In the genomic region with DNA sequence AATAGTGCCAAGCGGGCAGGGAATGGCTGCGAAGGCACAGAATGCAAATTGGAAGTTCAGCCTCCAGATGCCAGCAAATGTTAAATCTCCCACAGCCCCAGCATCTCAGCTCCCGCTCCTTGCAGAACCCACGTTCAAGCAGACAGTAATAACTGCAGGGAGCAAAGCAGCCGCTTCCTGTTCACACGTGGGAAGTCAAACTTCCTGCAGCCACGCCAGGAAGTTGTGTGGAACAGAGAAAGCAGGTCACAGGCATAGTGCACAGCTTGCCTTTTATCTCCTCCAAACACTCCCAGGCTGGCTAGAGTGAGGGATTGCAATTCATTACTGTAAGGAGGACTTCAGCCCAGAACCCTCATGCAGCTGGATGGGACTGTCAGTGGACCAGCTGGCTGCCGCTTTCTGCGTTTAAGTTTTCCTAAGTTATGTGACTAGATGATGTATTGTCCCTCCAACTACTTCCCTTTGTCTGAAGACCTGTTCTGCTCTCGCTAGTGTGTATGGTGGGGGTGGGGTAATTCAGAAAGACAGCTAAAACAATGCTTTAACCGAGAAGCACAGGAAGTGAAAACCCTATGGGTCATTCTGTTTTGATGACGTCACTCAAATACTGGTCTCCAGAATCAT, we compare ENCODE assay signal across 8 mouse cellular contexts.
DNase-seq lines count a peak whose midpoint lies in the region; ATAC-seq and TF ChIP-seq lines count a peak whose summit lies in the region.

No protein-coding gene starts in this region.

- TF ChIP-seq POLR2A in lung, adult 2 months (IDR thresholded peaks at IDR 0.05; ENCODE audit: borderline replicate concordance, extremely low read depth, low read depth, low read length) = no peak

- 0 out of 2 replicates have a peak, but pooled peaks cover 5% of the 10 kb centered on the region for H3K4me1 ChIP-seq in lung, embryonic 14.5 days (ENCODE audit: insufficient read depth)
- H3K4me1 ChIP-seq in lung, adult 2 months (ENCODE audit: control insufficient read depth, insufficient read depth, low read length) = no peaks in the 10 kb centered on the region; the same call in 1 of the 2 replicates
- peaks cover 7% of the 10 kb centered on the region for H3K4me1 ChIP-seq in forebrain, embryonic 14.5 days (ENCODE audit: control insufficient read depth, insufficient read depth, low read length)
- no peaks in the 10 kb centered on the region for H3K4me1 ChIP-seq in liver, embryonic 14.5 days (replicated peaks; ENCODE audit: control insufficient read depth in 2 of 2, insufficient read depth in 2 of 2, low read length in 1 of 2)

- peak; percentile 71 for DNase-seq in lung, embryonic 14.5 days
- no peak for DNase-seq in lung, adult 2 months
- peak; percentile 44 for DNase-seq in forebrain, embryonic 14.5 days (ENCODE audit: low spot score)
- peak; percentile 39 for DNase-seq in heart, postnatal 4 days
- DNase-seq in layer of hippocampus, adult 18-20 months (ENCODE audit: low spot score in 2 of 2) = peak; percentile 46 to 67
- no peak for DNase-seq in liver, embryonic 14.5 days (ENCODE audit: low read depth in 3 of 3, low spot score in 3 of 3)
- peak; percentile 78 for DNase-seq in right cerebral cortex, adult 18-20 months
- no peak for DNase-seq in urinary bladder, postnatal 25 days (ENCODE audit: low spot score)

- peak; percentile 90 for ATAC-seq in lung, embryonic 14.5 days (ENCODE audit: insufficient read depth)
- ATAC-seq in forebrain, embryonic 14.5 days = 0 out of 2 replicates have a peak, but pooled peaks have one; percentile 32
- peak; percentile 26; the same call in 1 of the 2 replicates for ATAC-seq in liver, embryonic 14.5 days (ENCODE audit: insufficient read depth)

- H3K27me3 ChIP-seq in lung, embryonic 14.5 days (ENCODE audit: insufficient read depth, low read length) = no peaks in the 10 kb centered on the region
- no peaks in the 10 kb centered on the region for H3K27me3 ChIP-seq in forebrain, embryonic 14.5 days (replicated peaks; ENCODE audit: control insufficient read depth, insufficient read depth, low read length)
- H3K27me3 ChIP-seq in liver, embryonic 14.5 days (ENCODE audit: control insufficient read depth, insufficient read depth, low read length) = no peaks in the 10 kb centered on the region

- no peak for TF ChIP-seq CTCF in lung, embryonic 14.5 days (IDR thresholded peaks at IDR 0.05; ENCODE audit: low read depth)
- no peak for TF ChIP-seq CTCF in lung, adult 2 months (IDR thresholded peaks at IDR 0.05; ENCODE audit: insufficient read depth, low read length)
- no peak for TF ChIP-seq CTCF in liver, embryonic 14.5 days (IDR thresholded peaks at IDR 0.05; ENCODE audit: low read depth)

- H3K36me3 ChIP-seq in lung, embryonic 14.5 days (ENCODE audit: insufficient read depth) = no peaks in the 10 kb centered on the region
- H3K36me3 ChIP-seq in forebrain, embryonic 14.5 days (ENCODE audit: control insufficient read depth, insufficient read depth, low read length) = no peaks in the 10 kb centered on the region
- H3K36me3 ChIP-seq in liver, embryonic 14.5 days (replicated peaks; ENCODE audit: control insufficient read depth, insufficient read depth, low read depth) = no peaks in the 10 kb centered on the region

- H3K9ac ChIP-seq in lung, embryonic 14.5 days = no peak overlapping the region
- 0 out of 2 replicates have a peak overlapping the region, but pooled peaks have one; percentile 8 for H3K9ac ChIP-seq in forebrain, embryonic 14.5 days (ENCODE audit: low read length)
- no peak overlapping the region for H3K9ac ChIP-seq in liver, embryonic 14.5 days (replicated peaks)

- peak overlapping the region; percentile 71 for H3K27ac ChIP-seq in lung, embryonic 14.5 days (ENCODE audit: low read depth)
- no peak overlapping the region; the same call in 1 of the 2 replicates for H3K27ac ChIP-seq in forebrain, embryonic 14.5 days (ENCODE audit: low read depth, low read length)
- H3K27ac ChIP-seq in liver, embryonic 14.5 days = no peak overlapping the region

- H3K4me2 ChIP-seq in lung, embryonic 14.5 days = peak overlapping the region; percentile 56
- H3K4me2 ChIP-seq in forebrain, embryonic 14.5 days (ENCODE audit: low read length) = no peak overlapping the region
- peak overlapping the region; percentile 20 for H3K4me2 ChIP-seq in liver, embryonic 14.5 days (ENCODE audit: low read depth)

- WGBS in lung, embryonic 14.5 days = 10% methylated on average over 12 of the region's 12 CpGs
- 9% methylated on average over 12 of the region's 12 CpGs for WGBS in lung, adult 2 months
- 38% methylated on average over 12 of the region's 12 CpGs for WGBS in forebrain, embryonic 14.5 days
- 8% methylated on average over 12 of the region's 12 CpGs for WGBS in liver, embryonic 14.5 days (ENCODE audit: insufficient replicate concordance)

- no peaks in the 10 kb centered on the region for H3K9me3 ChIP-seq in lung, embryonic 14.5 days (ENCODE audit: low read depth, low read length)
- no peaks in the 10 kb centered on the region for H3K9me3 ChIP-seq in forebrain, embryonic 14.5 days (replicated peaks; ENCODE audit: control insufficient read depth, low read length)
- H3K9me3 ChIP-seq in liver, embryonic 14.5 days (ENCODE audit: control insufficient read depth, low read length) = no peaks in the 10 kb centered on the region

- no peak for TF ChIP-seq EP300 in liver, embryonic 14.5 days (IDR thresholded peaks at IDR 0.05; ENCODE audit: low read depth)

- no peak overlapping the region for H3K4me3 ChIP-seq in lung, embryonic 14.5 days (ENCODE audit: low read depth, low read length)
- no peak overlapping the region for H3K4me3 ChIP-seq in lung, adult 2 months (replicated peaks; ENCODE audit: extremely low read depth, low read depth, low read length)
- no peak overlapping the region for H3K4me3 ChIP-seq in forebrain, embryonic 14.5 days (ENCODE audit: low read depth, low read length)
- no peak overlapping the region for H3K4me3 ChIP-seq in liver, embryonic 14.5 days (ENCODE audit: insufficient read depth in 1 of 2, low read depth in 2 of 2, low read length in 2 of 2)

Comparison
In these comparisons a context has a peak if more than half of its experiments do, and no peak if none do; other contexts are left out.
1. DNase-seq: peak in lung, embryonic 14.5 days (single experiment), forebrain, embryonic 14.5 days (single experiment), heart, postnatal 4 days (single experiment), layer of hippocampus, adult 18-20 months (2 of 2) and right cerebral cortex, adult 18-20 months (single experiment); none in lung, adult 2 months (single experiment), liver, embryonic 14.5 days (0 of 3) and urinary bladder, postnatal 25 days (single experiment).
2. ATAC-seq: peak in every context shown above with its lines; median percentile 90 in lung, embryonic 14.5 days; 32 in forebrain, embryonic 14.5 days; 26 in liver, embryonic 14.5 days.